Mouse (Mus musculus) natural killer cell, adult 2 months (primary cell): ENCODE measurements around the gene Zfp628.

Experiments
- DNase-seq, 2 experiments: peaks; one replicate each; pipeline ENCODE4 v3.0.0; 2022; ENCODE audit warnings: low spot score in 2 of 2

The Zfp628 gene

GRCm38 (mm10) chr7:4940068-4940479 is 25.1 kb downstream of the Zfp628 start:
- DNase-seq = peak; percentile 85 to 89

- no peak for DNase-seq
These were observed 27.7 kb downstream of the Zfp628 start for GRCm38 (mm10) chr7:4942673-4943072.

DNA sequence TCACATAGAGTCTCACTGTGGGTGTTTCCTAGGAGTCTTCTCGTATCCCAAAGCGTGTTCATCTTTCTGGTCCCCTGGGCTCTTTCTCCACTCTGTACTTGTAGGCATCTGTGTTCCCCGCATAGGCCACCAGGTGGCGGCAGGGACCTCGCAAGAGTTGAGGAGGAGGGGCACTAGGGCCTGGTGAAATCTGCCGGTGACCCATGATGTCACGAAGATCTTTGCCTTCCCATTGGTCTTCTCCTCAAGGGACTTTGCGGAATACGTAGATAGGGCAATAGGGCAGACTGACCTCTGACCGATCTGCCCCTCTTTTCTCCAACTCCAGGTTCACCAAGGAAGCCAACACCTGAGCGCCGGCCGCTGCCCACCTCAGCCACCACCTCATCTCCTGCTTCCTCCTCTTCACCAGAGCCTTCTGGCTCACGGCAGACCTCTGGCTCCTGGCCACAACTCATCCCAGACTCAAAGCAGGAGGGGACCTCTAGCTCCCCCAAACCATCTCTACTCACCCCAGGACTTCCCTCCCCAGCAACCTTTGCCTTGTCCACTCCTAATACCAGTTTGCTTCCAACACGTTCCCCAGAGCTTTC is 28.3 kb downstream of the Zfp628 start:
- peak; percentile 97 to 98 for DNase-seq

DNA sequence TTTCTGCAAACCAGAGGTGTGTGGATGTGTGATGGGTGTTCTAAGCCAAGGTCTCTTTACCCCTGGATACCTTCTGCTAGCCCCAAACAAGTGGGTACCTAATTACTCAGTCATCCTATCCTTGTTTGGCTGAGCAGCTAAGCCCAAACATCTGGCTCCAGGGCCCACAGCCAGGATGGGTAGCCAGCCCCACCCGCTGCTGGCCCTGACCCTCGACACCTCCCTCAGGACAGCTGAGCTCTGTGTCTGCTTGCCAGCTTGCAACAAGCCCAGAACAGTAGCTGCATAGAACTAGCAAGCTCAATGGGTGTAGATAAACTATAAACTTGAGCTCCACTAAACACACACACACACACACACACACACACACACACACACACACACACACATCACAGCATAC is 32.8 kb downstream of the Zfp628 start:
- DNase-seq = no peak

DNA sequence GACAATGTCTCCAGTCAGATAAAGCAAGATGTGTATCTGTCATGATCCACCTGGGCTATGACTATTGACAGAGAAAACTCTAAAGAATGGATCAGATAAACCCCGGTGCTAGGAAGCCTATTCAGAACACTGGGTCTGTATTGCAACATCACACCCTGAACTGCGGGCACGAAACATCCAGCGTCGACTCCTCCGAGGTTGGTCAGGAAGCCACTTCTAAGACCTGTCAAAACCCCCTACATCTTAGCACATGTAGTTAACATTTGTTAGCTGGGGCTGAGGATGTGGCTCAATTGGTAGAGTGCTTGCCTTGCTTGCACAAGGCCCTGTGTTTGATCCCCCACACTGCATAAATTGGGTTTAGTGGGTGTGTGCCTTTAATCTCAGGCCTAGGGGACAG is 33.4 kb downstream of the Zfp628 start:
- peak; percentile 33 to 49 for DNase-seq

- DNase-seq = no peak
These were observed 35.7 kb downstream of the Zfp628 start for GRCm38 (mm10) chr7:4950561-4951342.

DNA sequence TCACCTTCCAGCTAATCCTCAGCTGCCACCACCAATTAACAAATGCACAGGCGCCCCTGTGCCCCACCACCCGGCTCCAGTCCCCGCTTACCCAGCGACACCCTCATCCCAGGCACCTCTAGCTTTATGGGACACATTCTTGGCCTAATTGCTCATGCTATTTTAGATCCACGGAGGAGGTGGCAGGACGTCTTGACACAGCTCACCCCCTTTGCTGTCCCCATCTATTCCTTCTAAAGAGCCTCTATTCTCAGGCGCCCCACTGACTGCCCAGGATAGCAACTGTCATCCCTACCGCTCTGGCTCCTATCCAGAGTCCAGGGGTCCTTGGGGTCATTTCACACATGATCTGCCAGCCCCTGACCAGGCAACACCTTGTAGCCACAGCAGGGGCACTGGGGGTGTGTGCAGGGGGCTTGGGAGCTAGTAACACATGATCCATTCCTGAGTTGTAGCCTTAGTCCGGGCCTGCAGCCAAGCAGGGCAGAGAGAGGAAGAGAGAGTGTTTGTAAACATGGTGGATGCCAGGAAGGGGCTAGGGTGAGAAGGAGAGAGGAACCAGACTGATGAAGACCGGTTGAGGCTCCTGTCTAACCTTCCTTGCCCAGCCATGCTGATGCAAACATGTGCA is 38.9 kb downstream of the Zfp628 start:
- no peak for DNase-seq

GRCm38 (mm10) chr7:4957361-4957760 is 42.3 kb downstream of the Zfp628 start:
- DNase-seq = no peak

GRCm38 (mm10) chr7:4963527-4963926 is 48.5 kb downstream of the Zfp628 start:
- no peak for DNase-seq

DNA sequence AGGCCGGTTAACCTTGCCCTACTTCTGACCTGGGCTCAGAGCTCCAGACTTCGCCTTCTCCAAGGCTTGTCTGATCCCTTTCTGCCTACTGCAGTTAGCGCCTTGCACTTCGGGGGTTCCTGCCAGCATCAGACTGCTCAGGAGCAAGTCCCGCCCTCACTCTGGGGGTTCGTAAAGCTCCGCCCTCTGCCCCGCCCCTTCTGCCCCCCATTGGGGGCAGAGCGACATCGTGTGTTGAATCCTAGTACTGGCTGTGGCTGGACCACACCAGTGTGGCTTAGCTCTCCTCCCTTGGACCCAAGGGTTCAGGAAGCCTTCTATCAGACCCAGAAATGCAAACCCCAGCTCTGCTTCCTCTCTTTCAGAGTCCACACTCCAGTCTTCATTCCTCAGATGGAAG is 49.3 kb downstream of the Zfp628 start, which contains the start of gene Sbk2:
Sbk2 (minus strand) TSS at position 135 of the 400 bp plus-strand sequence.
- peak; percentile 78 to 85 for DNase-seq

- no peak for DNase-seq
These were observed 50.0 kb downstream of the Zfp628 start for GRCm38 (mm10) chr7:4964988-4965387.

- DNase-seq = no peak
These were observed 56.1 kb downstream of the Zfp628 start, which contains the start of gene Sbk3 for GRCm38 (mm10) chr7:4971068-4971467. Gene Sbk3 (minus strand): TSS chr7:4971168.
